Mouse (Mus musculus) brown adipose tissue, adult 24 weeks (tissue): Measurements from ENCODE around the gene Chmp1a. TPM values are rescaled to one million over a fixed set of nuclear protein-coding genes. Genes with fewer than 3 reads are reported as not detected.
"Not testable (repeated sequence)": the region's sequence is repeated elsewhere in the genome, so short reads cannot be mapped to it uniquely, and the experiment has no call there.

Source experiments
- H3K27ac ChIP-seq: fragments of 200-500 bp; replicated peaks from 2 replicates; pipeline ENCODE4 v1.5.1; 2012; ENCODE audit warnings: low read depth, mild to moderate bottlenecking, low read length
- H3K4me1 ChIP-seq: fragments of 200-500 bp; 2 replicates; pipeline ENCODE4 v1.6.1; 2012; ENCODE audit warnings: low read length, mixed read lengths; ENCODE audit not compliant: control insufficient read depth, insufficient read depth, insufficient read length
- H3K4me3 ChIP-seq: fragments of 200-500 bp; 2 replicates; pipeline ENCODE4 v1.5.1; 2012; ENCODE audit warnings: low read depth, mild to moderate bottlenecking, low read length, moderate library complexity; ENCODE audit not compliant: insufficient read depth
- polyA plus RNA-seq: library from polyadenylated mRNA; stranded (reverse); fragments of >200 nt; gene quantifications from 2 replicates; pipeline ENCODE4 v1.2.4, GENCODE M21; 2012; ENCODE audit not compliant: missing spikeins, insufficient read depth, insufficient read length

The Chmp1a gene
- polyA plus RNA-seq, 1 experiment: 39.5 TPM

DNA sequence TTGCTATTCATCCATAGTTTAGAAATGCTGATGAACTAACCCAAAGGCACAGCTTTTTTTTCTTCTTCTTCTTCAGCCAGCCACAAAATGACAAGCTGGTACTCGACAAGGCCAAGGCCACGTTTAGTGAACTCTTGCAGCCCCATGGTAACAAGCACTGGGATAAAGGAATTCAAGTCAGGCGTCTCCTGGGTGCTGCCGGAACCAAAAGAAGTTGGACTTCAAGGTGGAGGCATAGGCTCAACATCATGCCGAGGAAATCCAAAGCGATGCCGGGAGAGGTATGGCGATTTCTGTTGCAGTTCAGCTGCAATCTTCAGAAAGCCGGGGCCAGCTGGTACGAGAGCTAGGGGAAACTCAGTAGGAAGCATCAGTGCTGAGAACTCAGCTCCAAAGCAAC, 26.8 kb upstream of the Chmp1a start:
- Histone ChIP-seq H3K4me3 (no peak overlapping the region), H3K4me1 (peaks cover 4% of the 10 kb centered on the region; the same call in 1 of the 2 replicates), H3K27ac (no peak overlapping the region)

DNA sequence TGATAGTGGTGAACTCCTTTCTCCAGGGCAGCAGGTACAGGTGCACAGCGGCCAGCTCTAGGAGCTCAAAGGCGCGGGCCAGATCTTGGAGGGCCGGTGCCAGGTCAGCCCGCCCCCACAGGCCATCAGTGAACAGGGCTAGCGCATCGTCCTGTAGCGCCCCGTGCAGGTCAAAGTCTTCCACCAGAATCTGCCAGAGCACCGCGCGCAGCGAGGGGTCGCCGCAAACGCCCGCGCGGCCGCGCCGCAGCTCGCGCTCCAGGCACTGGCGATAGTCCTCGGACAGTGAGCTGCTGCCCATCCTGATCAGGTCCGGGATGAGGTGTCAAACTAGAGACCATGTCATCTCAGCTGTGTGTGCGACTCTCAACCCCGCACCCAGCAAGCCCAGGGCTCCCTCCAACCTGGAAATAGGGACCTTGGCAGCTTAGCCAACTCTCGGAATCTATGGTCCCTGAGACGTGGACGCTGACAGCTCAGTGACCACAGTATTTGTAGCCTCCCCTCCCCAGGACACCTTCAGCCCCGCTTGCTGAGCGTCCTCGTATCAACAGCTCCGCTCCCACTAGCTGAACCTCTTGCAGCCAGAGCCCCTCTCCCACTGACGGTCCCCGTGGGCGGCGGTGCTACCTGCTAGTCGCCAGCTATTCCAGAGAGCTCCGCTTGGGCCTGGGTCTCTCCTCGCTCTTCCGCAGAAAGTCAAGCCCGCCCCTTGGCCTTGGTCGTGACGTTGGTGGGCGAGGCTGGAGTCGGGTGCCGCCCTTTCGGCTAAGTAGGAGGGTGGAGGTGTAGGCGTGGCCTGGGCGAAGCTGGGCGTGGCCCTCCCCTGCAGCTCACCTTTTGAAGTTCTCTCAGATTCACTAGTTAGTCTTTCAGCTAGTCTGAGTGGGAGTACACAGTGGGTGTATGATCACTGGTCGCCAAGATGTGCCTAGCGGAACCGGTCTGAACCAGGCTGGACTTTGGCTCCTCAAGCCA, 23.2 kb upstream of the Chmp1a start, which contains the start of gene Spata2l:
Gene Spata2l (minus strand): TSS at position 714 of the 978 bp plus-strand sequence.
- Histone ChIP-seq H3K27ac (peak within 1 kb of the TSS; percentile 28; the same call in 1 of the 2 replicates), H3K4me1 (peaks cover 4% of the 10 kb centered on the region; the same call in 1 of the 2 replicates), H3K4me3 (peak within 1 kb of the TSS; percentile 78)

DNA sequence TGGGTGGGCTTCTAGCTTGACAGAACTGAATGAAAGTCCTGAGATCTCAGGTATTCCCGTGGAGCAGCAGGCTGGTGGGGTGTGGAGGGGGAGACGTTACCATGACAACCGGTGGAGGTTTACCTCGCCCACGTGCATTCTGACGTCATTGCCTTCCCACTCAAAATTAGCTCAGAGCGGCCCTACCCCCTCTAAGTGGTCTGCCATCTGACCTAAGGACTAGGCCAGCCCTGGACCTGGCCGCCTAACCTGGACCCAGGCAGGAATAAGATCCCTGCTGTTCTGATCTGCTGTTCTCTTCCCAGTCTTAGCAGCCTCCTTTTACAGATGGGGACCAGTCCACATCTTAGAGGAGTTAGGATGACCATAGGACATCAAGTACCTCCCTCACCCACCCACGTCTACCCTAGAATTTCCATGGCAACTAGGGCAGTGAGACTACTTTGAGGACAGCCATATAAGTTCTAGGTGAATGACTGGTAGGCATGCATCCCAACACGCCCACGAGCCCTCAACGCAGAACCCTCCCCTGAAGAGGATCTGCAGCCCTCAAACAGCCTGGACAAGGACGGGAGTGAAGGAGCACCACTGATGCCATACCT, 22.5 kb upstream of the Chmp1a start:
- peaks cover 4% of the 10 kb centered on the region; the same call in 1 of the 2 replicates for H3K4me1 ChIP-seq
- H3K27ac ChIP-seq: no peak overlapping the region
- peak overlapping the region; percentile 78 for H3K4me3 ChIP-seq

DNA sequence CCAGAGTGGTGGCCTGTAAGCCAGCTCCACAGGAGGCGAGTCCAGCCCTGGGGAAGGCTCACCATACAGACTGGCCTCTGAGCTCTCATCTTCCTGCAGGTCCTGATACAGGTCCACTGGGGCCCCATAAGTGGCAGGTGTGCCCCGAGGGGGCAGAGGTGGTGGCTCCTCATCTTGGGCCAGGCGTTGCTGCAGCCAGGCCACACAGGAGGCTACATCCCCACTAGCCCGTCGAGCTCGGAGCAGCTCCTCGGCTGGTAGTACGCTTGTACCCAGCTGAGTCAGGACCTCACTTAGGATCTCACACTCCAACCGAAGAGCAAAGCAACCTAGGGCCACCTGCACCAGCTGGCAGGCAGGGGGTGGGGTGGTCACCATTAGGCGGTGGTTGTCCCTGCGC, 21.2 kb upstream of the Chmp1a start:
- H3K27ac ChIP-seq: no peak overlapping the region
- H3K4me1 ChIP-seq: peaks cover 4% of the 10 kb centered on the region; the same call in 1 of the 2 replicates
- no peak overlapping the region for H3K4me3 ChIP-seq

DNA sequence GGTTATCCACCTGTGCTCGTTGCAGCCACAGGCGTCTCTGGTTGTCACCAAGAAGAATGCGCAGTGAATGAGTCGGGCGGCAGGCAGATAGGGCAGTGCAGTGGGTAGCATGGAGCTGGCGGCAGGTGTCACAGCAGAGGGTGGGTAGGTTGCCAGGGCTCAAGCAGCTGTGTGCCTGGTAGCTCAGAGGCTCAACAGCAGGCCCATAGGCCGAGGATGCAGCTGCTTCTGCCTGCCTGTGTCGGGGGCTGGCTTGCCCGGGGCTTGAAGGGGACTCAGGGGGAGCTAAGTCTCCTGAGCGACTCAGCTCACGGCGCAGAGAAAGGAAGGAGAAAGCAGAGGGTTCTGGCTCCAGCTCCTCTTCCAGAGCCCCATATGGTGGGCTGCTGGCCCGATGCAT, 20.7 kb upstream of the Chmp1a start:
- Histone ChIP-seq H3K4me1 (peaks cover 4% of the 10 kb centered on the region; the same call in 1 of the 2 replicates), H3K4me3 (no peak overlapping the region), H3K27ac (no peak overlapping the region)

DNA sequence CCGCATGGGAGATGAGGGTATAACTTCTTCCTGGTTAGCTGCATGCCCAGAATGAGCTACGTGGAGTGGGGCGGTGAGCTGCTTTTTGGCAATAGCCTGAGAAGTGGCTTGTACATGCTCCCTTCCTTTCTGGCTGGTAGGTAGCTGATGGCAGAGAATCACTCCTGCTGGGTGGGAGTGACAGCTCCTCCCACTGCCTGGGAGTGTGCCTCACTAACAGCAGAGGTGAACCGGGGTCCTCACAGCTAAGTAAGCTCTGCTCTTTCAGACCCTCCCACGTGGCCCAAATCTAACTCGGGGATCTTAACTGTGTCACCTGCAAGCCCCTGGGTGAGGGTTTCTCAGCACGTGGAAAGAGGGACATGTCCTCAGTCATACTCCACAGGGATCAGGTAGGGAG, 20.0 kb upstream of the Chmp1a start:
- H3K27ac ChIP-seq: no peak overlapping the region
- H3K4me3 ChIP-seq: no peak overlapping the region
- peaks cover 4% of the 10 kb centered on the region; the same call in 1 of the 2 replicates for H3K4me1 ChIP-seq

DNA sequence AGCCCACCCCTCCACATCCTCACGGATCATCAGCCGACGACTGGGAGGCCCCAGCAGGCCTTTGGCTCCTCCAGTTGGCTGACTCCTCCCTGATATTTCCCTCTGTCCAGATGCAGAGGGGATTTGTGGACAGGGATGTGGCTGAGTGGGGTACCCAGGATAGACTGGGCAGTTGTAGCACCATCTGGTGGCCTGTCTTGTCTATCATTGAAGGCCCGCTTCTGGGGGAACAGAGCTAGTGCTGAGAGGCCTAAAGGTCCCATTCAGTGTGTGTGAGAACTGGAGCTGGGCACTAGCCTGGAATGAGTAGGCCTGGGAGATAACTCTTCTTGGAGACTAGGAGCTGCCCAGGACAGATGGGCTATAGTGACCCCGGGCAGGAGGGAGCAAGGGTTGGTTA, 19.2 kb upstream of the Chmp1a start:
- Histone ChIP-seq H3K27ac (no peak overlapping the region), H3K4me1 (peaks cover 4% of the 10 kb centered on the region; the same call in 1 of the 2 replicates), H3K4me3 (no peak overlapping the region)

DNA sequence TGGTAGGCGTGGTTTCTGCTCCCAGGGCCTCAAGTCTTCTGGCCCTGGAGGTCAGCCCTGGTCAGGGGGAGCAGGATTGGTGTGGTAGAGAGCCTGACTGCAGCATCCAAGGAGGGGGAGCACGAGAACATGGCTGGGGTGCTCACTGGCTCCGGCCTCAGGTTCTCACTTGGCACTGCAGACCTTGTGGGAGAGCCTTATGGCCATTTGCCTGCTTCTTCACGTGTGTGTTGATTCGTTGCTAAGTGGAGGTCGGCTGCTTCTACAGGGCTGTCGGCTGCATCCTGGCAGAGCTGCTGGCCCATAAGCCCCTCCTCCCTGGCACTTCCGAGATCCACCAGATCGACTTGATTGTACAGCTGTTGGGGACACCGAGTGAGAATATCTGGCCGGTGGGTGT, 17.8 kb upstream of the Chmp1a start:
- not testable (repeated sequence) for H3K4me1 ChIP-seq, H3K27ac ChIP-seq, H3K4me3 ChIP-seq

DNA sequence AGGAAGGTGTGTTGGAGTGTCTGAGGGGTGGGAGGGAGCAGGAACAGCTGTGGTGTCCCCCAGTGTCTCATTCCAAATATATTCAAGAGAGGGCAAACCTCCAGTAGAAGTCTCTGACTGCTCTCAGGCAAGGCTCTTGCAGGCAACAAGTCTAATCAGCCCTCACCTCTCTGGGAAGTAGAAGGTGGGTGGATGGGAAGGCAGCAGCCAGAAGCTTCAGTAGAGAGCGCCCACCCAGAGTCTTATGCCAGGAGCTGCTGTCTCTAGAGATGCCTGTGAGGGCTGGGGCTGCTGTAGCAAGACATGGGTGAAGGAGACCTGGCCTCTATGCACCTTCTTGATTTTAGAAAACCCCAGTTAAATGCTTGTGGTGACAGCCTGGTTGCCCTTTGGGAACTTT, 15.9 kb upstream of the Chmp1a start:
- no peak overlapping the region for H3K4me3 ChIP-seq
- H3K27ac ChIP-seq: no peak overlapping the region
- peaks cover 3% of the 10 kb centered on the region; the same call in 1 of the 2 replicates for H3K4me1 ChIP-seq

DNA sequence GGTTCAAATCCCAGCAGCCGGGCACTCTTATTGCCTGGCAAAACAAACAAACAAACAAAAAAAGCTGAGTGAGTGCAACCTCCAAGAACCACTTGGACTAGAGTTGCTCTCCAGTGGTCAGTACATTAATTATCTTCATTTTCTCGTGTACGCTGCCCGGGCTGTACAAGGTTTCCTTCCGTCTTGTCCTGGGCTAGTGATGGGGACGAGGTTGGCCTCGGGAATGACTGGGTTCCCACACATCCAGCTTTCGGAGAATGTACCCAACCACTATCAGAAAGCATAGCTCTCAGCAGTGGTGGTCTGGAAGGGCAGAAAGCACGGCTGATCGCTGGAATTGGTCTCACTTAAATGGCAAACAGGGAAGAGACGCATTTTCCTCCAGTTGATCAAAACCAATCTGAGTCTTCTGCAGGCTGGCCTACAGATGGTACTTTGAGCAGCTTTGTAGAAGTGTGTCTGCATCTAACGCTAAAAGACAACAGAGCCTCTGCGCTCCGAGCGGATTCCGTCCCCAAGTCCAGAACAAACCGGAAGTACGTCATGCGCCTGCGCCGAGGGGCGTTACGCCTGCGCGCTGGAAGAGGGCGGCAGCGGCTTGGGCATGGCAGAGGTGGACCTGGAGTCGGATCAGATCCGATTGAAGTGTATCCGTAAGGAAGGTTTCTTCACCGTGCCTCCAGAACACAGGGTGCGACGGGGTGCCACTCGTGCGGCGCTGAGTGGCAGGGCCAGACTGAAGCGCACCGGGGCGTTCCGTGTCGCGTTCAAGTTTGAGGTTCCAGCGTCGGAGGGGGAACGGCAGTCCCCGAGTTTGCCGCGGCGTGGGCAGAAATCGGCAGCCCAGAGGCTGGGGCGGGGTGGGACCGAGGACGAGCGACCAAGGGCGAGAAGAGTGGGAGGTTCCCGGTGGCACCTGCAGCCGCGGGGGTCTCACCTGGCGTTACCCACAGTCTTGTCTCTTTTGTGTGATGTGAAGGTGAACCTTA, 12.0 kb upstream of the Chmp1a start, which contains the start of gene Cdk10:
Gene Cdk10 (plus strand): TSS at position 565 of the 989 bp plus-strand sequence.
- Histone ChIP-seq H3K4me1 (peaks cover 3% of the 10 kb centered on the region; the same call in 1 of the 2 replicates), H3K27ac (peak within 1 kb of the TSS; percentile 89), H3K4me3 (peak within 1 kb of the TSS; percentile 78)

DNA sequence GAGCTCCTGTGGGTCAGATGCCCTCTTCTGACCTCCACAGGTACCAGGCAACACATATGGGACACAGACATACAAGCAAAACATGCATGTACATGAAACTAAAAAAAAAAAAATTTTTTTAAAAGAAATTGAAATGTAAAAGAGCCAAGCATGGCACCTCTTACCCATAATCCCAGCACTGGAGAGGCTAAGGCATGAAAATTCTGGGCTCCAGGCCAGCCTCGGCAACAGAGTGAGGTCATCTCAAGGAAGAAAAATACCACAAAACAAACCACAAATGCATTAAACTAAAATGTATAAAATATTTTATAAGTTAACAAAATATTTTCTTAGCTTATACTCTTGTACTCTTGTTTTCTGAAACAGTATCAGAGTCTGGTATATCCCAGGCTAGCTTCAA, 8.4 kb upstream of the Chmp1a start:
- no peak overlapping the region for H3K4me3 ChIP-seq
- H3K4me1 ChIP-seq: peaks cover 3% of the 10 kb centered on the region; the same call in 1 of the 2 replicates
- no peak overlapping the region for H3K27ac ChIP-seq

DNA sequence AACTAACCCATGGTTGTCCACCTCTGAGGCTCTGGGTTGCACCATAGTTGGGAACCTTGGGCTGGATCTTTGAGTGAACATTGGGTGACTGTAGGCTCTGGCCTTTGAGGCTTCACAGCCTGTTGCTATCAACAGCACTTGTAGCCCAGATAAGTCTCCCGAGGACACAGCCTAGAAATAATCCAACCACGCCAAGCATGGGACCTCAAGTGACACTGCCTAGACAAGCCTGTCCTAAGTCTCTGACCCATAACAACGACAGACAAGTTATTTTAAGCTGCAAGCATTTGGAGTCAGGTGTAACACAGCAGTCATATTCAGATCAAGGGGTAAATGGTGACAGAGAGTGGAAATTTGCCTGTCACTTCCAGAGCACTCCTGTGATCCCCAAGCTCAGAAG, 2.9 kb upstream of the Chmp1a start:
- Histone ChIP-seq H3K4me1 (no peaks in the 10 kb centered on the region), H3K4me3 (no peak overlapping the region), H3K27ac (no peak overlapping the region)

DNA sequence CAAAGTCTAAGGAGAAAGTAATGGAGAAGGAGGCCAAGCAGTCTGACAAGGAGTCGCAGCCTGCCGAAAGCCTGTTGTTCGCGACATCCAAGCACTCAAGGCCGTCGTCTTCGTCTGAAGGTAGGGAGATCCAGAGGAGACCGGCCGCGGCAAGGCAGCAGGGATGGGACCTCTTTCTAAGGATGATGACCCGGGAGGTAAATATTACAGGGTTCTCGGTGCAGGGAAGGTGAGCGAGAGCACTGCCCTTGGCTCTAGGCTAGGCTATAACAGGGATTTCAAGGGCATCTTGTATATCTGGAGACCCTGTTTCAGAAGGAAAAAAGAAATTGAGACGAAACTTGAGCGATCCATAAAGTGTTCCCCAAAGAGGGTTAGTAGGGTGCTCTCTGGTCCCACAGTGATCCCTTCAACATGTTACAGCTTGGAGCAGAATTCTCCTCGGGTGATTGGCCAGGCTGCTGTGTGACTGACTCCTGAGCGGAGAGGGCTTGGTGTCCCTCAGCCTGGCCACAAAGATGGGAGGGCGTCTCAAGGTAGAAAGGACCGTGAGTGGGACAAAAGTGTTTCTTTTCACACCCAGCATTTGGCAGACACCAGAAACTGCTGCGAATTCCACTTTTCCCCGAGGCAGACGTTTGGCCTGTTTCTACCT, 682 bp upstream of the Chmp1a start:
- no peak overlapping the region for H3K27ac ChIP-seq

DNA sequence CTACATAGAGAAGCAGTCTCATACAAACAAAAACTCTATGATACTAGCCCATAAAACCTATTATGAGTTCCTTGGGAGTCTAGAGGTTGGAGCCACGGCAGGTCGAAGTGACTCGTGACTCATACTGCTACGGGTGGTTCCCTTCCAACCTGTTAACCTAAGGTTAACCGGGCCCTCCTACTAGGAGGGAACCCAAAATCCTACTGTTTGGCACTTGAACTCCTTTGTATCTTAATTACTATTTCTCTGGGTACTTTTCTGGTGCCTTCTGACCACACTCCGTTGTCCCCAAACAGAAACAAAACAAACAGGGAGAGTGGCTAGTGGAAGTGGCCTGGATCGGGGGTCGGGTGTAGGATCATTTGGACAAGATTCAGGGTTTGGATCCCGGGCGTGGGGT, 687 bp downstream of the Chmp1a start:
- no peak overlapping the region for H3K27ac ChIP-seq
- no peaks in the 10 kb centered on the region for H3K4me1 ChIP-seq

More for the DNA sequence above, 682 bp upstream of the Chmp1a start:
- Histone ChIP-seq H3K4me1 (no peaks in the 10 kb centered on the region), H3K4me3 (peak overlapping the region; percentile 97)

More for the DNA sequence above, 687 bp downstream of the Chmp1a start:
- H3K4me3 ChIP-seq: peak overlapping the region; percentile 97
